Mouse (Mus musculus): ENCODE measurements at regions not wholly inside any gene's neighbourhood (a gene's known extent, or its start where the extent isn't known, plus 50 kb on each side); places are given as distances from the start of the nearest gene placed in this dataset.
A peak's percentile ranks its signal among the peaks of the same experiment; 100 is the strongest.

- H3K27ac ChIP-seq (ENCODE audit: insufficient read depth, low read depth, low read length), result no peak overlapping the region
- TF ChIP-seq CTCF (IDR thresholded peaks at IDR 0.05; ENCODE audit: low read depth, low read length) (no peak), POLR2A (IDR thresholded peaks at IDR 0.05; ENCODE audit: borderline replicate concordance, low read depth, low read length) (no peak)
- no peak overlapping the region for H3K4me3 ChIP-seq (ENCODE audit: insufficient read depth, low read length)
- H3K4me1 ChIP-seq (ENCODE audit: control insufficient read depth, insufficient read depth, low read length), result peaks cover 17% of the 10 kb centered on the region
Measured at GRCm38 (mm10) chr13:3752334-3752733, 51.8 kb downstream of the Calml3 start.

GRCm38 (mm10) chr13:3751222-3751621, 52.9 kb downstream of the Calml3 start:
- peaks cover 17% of the 10 kb centered on the region for H3K4me1 ChIP-seq (ENCODE audit: control insufficient read depth, insufficient read depth, low read length)
- TF ChIP-seq CTCF (IDR thresholded peaks at IDR 0.05; ENCODE audit: low read depth, low read length) (no peak), POLR2A (IDR thresholded peaks at IDR 0.05; ENCODE audit: borderline replicate concordance, low read depth, low read length) (no peak)
- H3K27ac ChIP-seq (ENCODE audit: insufficient read depth, low read depth, low read length), result no peak overlapping the region

DNA sequence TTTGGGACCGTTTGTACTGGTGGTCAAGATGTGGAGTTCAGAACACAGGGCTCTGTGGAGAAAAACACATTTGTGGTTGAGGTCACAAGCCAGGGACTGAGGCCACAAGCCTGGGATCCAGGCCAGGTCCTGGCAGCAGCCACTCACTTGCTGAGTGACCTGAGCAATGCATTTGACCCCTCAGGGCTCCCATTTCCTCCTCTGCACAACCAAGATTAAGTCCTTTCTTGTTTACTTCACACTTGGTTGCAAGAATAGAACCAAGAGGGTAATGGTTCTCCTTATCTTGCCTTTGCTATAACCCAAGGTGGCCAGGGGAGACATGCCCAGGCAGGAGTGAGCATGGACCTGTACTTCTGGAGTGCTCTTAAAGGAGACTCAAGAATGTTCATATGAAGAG, 53.4 kb downstream of the Calml3 start:
- Histone ChIP-seq H3K4me1 (ENCODE audit: control insufficient read depth, insufficient read depth, low read length) (peaks cover 17% of the 10 kb centered on the region), H3K27ac (ENCODE audit: insufficient read depth, low read depth, low read length) (no peak overlapping the region), H3K4me3 (ENCODE audit: insufficient read depth, low read length) (no peak overlapping the region)
- TF ChIP-seq CTCF (IDR thresholded peaks at IDR 0.05; ENCODE audit: low read depth, low read length) (no peak), POLR2A (IDR thresholded peaks at IDR 0.05; ENCODE audit: borderline replicate concordance, low read depth, low read length) (no peak)

More at GRCm38 (mm10) chr13:3751222-3751621, 52.9 kb downstream of the Calml3 start:
- no peak overlapping the region for H3K4me3 ChIP-seq (ENCODE audit: insufficient read depth, low read length)

- Histone ChIP-seq H3K4me1 (ENCODE audit: control insufficient read depth, insufficient read depth, low read length) (peaks cover 24% of the 10 kb centered on the region), H3K4me3 (ENCODE audit: insufficient read depth, low read length) (no peak overlapping the region), H3K27ac (ENCODE audit: insufficient read depth, low read depth, low read length) (no peak overlapping the region)
- TF ChIP-seq POLR2A (IDR thresholded peaks at IDR 0.05; ENCODE audit: borderline replicate concordance, low read depth, low read length) (no peak), CTCF (IDR thresholded peaks at IDR 0.05; ENCODE audit: low read depth, low read length) (no peak)
Measured at GRCm38 (mm10) chr13:3749646-3750045, 54.5 kb downstream of the Calml3 start.

DNA sequence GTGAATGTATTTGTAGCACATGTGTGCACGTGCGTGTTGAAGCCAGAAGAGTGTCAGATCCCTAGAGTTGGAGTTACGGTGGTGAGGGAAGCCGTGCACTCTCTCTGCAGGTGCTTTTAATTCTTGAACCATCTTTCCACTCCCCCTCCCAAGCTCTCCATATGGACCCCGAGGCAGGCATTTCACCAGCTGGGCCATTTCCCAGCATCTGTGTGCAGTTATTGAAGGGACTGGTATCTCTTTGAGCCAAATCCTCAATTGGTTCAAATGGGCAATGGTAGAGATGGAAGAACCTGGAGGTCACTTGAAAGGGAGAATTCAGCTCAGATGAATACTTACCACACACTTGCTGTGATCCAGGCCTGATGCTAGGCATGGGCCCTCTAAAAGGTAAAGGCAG, 55.3 kb downstream of the Calml3 start:
- peaks cover 30% of the 10 kb centered on the region for H3K4me1 ChIP-seq (ENCODE audit: control insufficient read depth, insufficient read depth, low read length)

DNA sequence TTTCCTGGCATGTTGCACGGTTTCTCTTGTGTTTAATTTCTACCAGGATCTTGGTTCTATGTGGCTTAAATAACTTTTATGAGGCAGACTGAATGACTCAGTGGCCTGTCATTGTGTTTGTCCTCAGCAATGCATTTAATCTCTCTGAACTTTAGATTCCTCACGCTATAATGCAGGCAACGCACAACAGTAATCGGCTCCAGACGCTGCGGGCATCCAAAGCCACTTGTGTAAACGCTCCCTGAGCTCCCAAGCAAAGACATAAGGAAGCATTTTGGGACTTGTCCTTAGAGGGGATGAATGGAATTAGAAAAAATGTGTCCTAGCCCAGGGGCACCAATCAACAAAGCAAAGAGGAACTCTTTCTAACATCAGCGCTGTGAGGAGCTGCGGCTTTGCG, 57.6 kb downstream of the Calml3 start:
- H3K27ac ChIP-seq (ENCODE audit: insufficient read depth, low read depth, low read length), result no peak overlapping the region
- H3K4me3 ChIP-seq (ENCODE audit: insufficient read depth, low read length), result no peak overlapping the region
- peaks cover 50% of the 10 kb centered on the region for H3K4me1 ChIP-seq (ENCODE audit: control insufficient read depth, insufficient read depth, low read length)
- TF ChIP-seq POLR2A (IDR thresholded peaks at IDR 0.05; ENCODE audit: borderline replicate concordance, low read depth, low read length), result no peak
- no peak for TF ChIP-seq CTCF (IDR thresholded peaks at IDR 0.05; ENCODE audit: low read depth, low read length)

More for the DNA sequence above, 55.3 kb downstream of the Calml3 start:
- no peak overlapping the region for H3K4me3 ChIP-seq (ENCODE audit: insufficient read depth, low read length)
- H3K27ac ChIP-seq (ENCODE audit: insufficient read depth, low read depth, low read length), result no peak overlapping the region
- no peak for TF ChIP-seq CTCF (IDR thresholded peaks at IDR 0.05; ENCODE audit: low read depth, low read length)
- no peak for TF ChIP-seq POLR2A (IDR thresholded peaks at IDR 0.05; ENCODE audit: borderline replicate concordance, low read depth, low read length)

GRCm38 (mm10) chr13:3744870-3745269, 59.2 kb downstream of the Calml3 start:
- Histone ChIP-seq H3K4me3 (ENCODE audit: insufficient read depth, low read length) (no peak overlapping the region), H3K27ac (ENCODE audit: insufficient read depth, low read depth, low read length) (no peak overlapping the region), H3K4me1 (ENCODE audit: control insufficient read depth, insufficient read depth, low read length) (peaks cover 37% of the 10 kb centered on the region)
- TF ChIP-seq CTCF (IDR thresholded peaks at IDR 0.05; ENCODE audit: low read depth, low read length) (no peak), POLR2A (IDR thresholded peaks at IDR 0.05; ENCODE audit: borderline replicate concordance, low read depth, low read length) (no peak)

GRCm38 (mm10) chr13:3743692-3744457, 60.2 kb downstream of the Calml3 start:
- H3K27ac ChIP-seq (ENCODE audit: insufficient read depth, low read depth, low read length), result peak overlapping the region; percentile 14

GRCm38 (mm10) chr13:3742763-3743401, 61.2 kb downstream of the Calml3 start:
- no peak for TF ChIP-seq POLR2A (IDR thresholded peaks at IDR 0.05; ENCODE audit: borderline replicate concordance, low read depth, low read length)
- no peak for TF ChIP-seq CTCF (IDR thresholded peaks at IDR 0.05; ENCODE audit: low read depth, low read length)
- Histone ChIP-seq H3K27ac (ENCODE audit: insufficient read depth, low read depth, low read length) (peak overlapping the region; percentile 43), H3K4me3 (ENCODE audit: insufficient read depth, low read length) (no peak overlapping the region), H3K4me1 (ENCODE audit: control insufficient read depth, insufficient read depth, low read length) (peaks cover 32% of the 10 kb centered on the region)

More at GRCm38 (mm10) chr13:3743692-3744457, 60.2 kb downstream of the Calml3 start:
- no peak for TF ChIP-seq CTCF (IDR thresholded peaks at IDR 0.05; ENCODE audit: low read depth, low read length)
- no peak for TF ChIP-seq POLR2A (IDR thresholded peaks at IDR 0.05; ENCODE audit: borderline replicate concordance, low read depth, low read length)
- H3K4me3 ChIP-seq (ENCODE audit: insufficient read depth, low read length), result no peak overlapping the region
- peaks cover 32% of the 10 kb centered on the region for H3K4me1 ChIP-seq (ENCODE audit: control insufficient read depth, insufficient read depth, low read length)

DNA sequence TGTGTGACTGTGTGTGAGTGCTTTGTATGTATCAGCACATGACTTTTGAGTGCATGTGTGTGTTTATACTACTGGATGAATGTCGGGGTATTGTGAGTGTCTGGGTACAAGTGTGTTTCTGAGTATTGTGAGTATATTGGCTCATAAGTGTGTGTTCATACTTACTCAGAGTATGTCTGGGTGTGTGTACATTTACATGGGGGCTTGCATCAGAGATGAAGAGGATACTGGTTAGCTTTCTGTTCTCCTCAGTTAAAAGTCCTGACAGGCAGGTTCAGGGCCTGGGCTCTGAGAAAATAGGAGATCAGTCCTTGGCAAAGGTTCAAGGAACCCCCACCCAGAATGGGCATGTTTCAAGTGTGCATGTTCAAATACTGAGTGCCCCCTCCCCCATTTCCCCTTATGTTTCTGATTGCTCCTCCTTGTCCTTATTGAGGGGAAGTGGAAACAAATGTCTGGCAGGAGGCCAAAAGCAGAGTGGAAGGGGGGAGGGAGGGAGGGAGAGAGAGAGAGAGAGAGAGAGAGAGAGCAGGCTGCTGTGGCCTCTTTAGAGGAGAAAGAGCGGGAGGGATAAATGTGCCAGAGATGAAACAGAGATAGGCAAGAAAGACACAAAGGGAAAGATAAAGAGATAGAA, 61.9 kb downstream of the Calml3 start:
- Histone ChIP-seq H3K4me1 (ENCODE audit: control insufficient read depth, insufficient read depth, low read length) (peaks cover 32% of the 10 kb centered on the region), H3K4me3 (ENCODE audit: insufficient read depth, low read length) (no peak overlapping the region), H3K27ac (ENCODE audit: insufficient read depth, low read depth, low read length) (peak overlapping the region; percentile 43)
- TF ChIP-seq POLR2A (IDR thresholded peaks at IDR 0.05; ENCODE audit: borderline replicate concordance, low read depth, low read length), result no peak
- no peak for TF ChIP-seq CTCF (IDR thresholded peaks at IDR 0.05; ENCODE audit: low read depth, low read length)
